Mouse (Mus musculus) megakaryocyte, embryonic 14.5 days (primary cell): ENCODE measurements around the gene Sbf2.

ENCODE experiments used
- FLI1 ChIP-seq: IDR thresholded peaks from 2 replicates; pipeline ENCODE4 v1.6.1; 2012; ENCODE audit warnings: low read length, inconsistent platforms, mixed read lengths
- GATA1 ChIP-seq: IDR thresholded peaks from 3 replicates; pipeline ENCODE4 v1.6.1; 2012; ENCODE audit warnings: mixed read lengths, low read length, inconsistent platforms, borderline replicate concordance

DNA sequence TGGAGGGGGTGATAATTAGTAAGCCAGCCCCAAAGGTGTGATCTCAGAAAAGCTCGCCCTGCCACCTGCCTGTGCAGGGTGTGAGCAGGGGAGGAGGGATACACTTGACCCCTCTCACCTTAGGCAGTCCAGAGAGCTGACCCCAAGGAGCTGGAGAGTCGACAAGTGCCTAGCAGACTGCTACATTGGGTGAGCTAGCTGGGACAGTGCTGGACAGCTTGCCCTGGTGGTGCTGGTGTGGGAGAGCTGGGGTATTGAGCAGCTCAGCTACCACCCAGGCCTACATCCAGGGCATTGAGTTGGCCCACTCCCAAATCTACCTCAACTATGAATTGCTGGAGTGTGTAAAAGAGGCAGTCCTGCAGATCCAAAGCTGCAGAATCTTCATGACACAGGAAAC, 30.6 kb downstream of the Sbf2 start:
- TF ChIP-seq GATA1 (no peak), FLI1 (no peak)
